Mouse (Mus musculus): ENCODE measurements around the gene Pknox1.

- TF ChIP-seq GATA1 (IDR thresholded peaks at IDR 0.05; ENCODE audit: low read length) (no peak), TAL1 (IDR thresholded peaks at IDR 0.05; ENCODE audit: low read length) (no peak)
Observed at GRCm38 (mm10) chr17:31588115-31588514, 23.6 kb downstream of the Pknox1 start.

All from erythroblast, embryonic 14.5 days (primary cell).